Mouse (Mus musculus) intestine, postnatal 0 days (tissue): ENCODE data around the gene Sacm1l. TPM values are rescaled to one million over a fixed set of nuclear protein-coding genes. Genes with fewer than 3 reads are reported as not detected.

Experiments used
- ATAC-seq: fragments of 200-750 bp; cut with Nextera tagmentation; 2 replicates; pipeline ENCODE4 v1.8.0; 2017; ENCODE audit warnings: mild to moderate bottlenecking, moderate TSS enrichment, moderate library complexity
- H3K27ac ChIP-seq: fragments of 300-500 bp; sonication (generic); 2 replicates; pipeline ENCODE4 v1.5.1; 2014; ENCODE audit warnings: mild to moderate bottlenecking, low read depth, low read length, moderate library complexity
- H3K27me3 ChIP-seq: fragments of 300-500 bp; sonication (generic); replicated peaks from 2 replicates; pipeline ENCODE4 v1.6.1; 2014; ENCODE audit warnings: low read length, mixed read lengths; ENCODE audit not compliant: control insufficient read depth, insufficient read depth
- H3K36me3 ChIP-seq: fragments of 300-500 bp; sonication (generic); 2 replicates; pipeline ENCODE4 v1.6.1; 2014; ENCODE audit warnings: mild to moderate bottlenecking, moderate library complexity; ENCODE audit not compliant: control insufficient read depth, insufficient read depth
- H3K4me1 ChIP-seq: fragments of 300-500 bp; sonication (generic); replicated peaks from 2 replicates; pipeline ENCODE4 v1.6.1; 2014; ENCODE audit warnings: antibody characterized with exemption, low read length, mixed read lengths; ENCODE audit not compliant: control insufficient read depth, insufficient read depth
- H3K4me2 ChIP-seq: fragments of 300-500 bp; sonication (generic); replicated peaks from 2 replicates; pipeline ENCODE4 v1.6.1; 2014; ENCODE audit warnings: low read depth, mild to moderate bottlenecking, moderate library complexity
- H3K4me3 ChIP-seq: fragments of 300-500 bp; sonication (generic); 2 replicates; pipeline ENCODE4 v1.5.1; 2014; ENCODE audit warnings: low read depth, low read length
- H3K9ac ChIP-seq: fragments of 300-500 bp; sonication (generic); 2 replicates; pipeline ENCODE4 v1.6.1; 2014; ENCODE audit warnings: mild to moderate bottlenecking, low read depth, low read length
- H3K9me3 ChIP-seq: fragments of 300-500 bp; sonication (generic); 2 replicates; pipeline ENCODE4 v1.6.1; 2016; ENCODE audit warnings: mixed run types; ENCODE audit not compliant: control insufficient read depth
- CTCF ChIP-seq: sonication (generic); IDR thresholded peaks from 2 replicates; pipeline ENCODE4 v1.5.1; 2016; ENCODE audit warnings: low read depth, mild to moderate bottlenecking, control low read depth, antibody characterized with exemption, moderate library complexity
- WGBS: fragments of 180-500 bp; shearing (Covaris S2); extraction: QIAGEN DNeasy Blood & Tissue Kit; methylation state at CpG from one replicate; pipeline ENCODE4 v1.1.7; 2014; 5-methylcytosine and 5-hydroxymethylcytosine counted together
- polyA plus RNA-seq: library from polyadenylated mRNA; unstranded; fragments of >200 nt; fragmentation: Nextera tagmentation; extraction: Ambion mirVana; gene quantifications from 2 replicates; pipeline ENCODE4 v1.2.1, GENCODE M21; 2015

Gene Sacm1l
- polyA plus RNA-seq, 1 experiment from 2014 or later = 37.3 TPM

- Histone ChIP-seq H3K4me1 (peaks cover 6% of the 10 kb centered on the region; the same call in 1 of the 2 replicates), H3K36me3 (no peaks in the 10 kb centered on the region), H3K4me3 (no peak overlapping the region), H3K27ac (no peak overlapping the region), H3K4me2 (no peak overlapping the region), H3K9me3 (no peaks in the 10 kb centered on the region), H3K27me3 (no peaks in the 10 kb centered on the region), H3K9ac (no peak overlapping the region)
- ATAC-seq = no peak
- TF ChIP-seq CTCF = no peak
- WGBS = 86% methylated on average over 2 of the region's 2 CpGs
Measured at GRCm38 (mm10) chr9:123624741-123625140, 95.2 kb downstream of the Sacm1l start.

DNA sequence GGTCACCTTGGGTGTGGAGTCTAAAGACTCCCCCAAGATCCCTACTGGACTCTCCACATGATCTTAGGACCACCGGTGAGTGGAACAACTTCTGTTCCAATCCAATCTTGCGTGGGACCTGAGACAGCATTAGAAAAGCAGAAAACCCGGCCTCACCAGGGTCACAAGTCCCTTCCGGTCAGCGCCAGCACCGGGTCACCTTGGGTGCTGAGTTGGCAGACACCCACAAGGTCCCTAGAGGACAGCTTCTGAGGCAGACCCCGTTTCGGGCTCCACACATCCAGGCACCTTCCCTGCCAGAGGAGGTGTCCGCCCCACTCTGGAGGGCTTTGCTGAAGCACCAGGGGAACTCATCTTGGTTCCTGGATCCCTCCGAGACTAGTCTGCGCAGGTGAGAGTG lies 96.3 kb downstream of the Sacm1l start:
- Histone ChIP-seq H3K9ac (no peak overlapping the region), H3K27me3 (no peaks in the 10 kb centered on the region), H3K4me3 (no peak overlapping the region), H3K27ac (no peak overlapping the region), H3K4me1 (peaks cover 6% of the 10 kb centered on the region; the same call in 1 of the 2 replicates), H3K4me2 (no peak overlapping the region), H3K36me3 (no peaks in the 10 kb centered on the region), H3K9me3 (no peaks in the 10 kb centered on the region)
- no peak for TF ChIP-seq CTCF
- WGBS = 92% methylated on average over 11 of the region's 11 CpGs
- no peak for ATAC-seq

DNA sequence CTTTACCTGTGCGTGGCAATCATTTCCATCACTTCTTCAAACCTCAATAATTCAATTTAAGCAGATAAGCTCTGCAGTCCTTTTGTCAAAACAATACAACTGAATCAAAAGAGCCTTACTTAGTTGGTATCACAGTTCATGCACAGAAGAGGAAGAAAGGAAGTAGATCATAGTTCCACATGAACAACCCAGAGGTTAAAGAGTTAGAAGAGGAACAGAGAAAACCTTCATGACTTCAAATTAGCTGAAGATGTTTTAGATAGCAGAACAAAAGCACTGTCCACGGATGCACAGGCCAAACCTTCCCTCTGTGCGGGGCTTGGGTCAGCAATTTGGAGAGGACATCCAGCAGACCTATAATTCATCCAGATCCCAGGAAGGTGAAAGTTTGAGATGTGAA lies 102.1 kb downstream of the Sacm1l start:
- H3K9me3 ChIP-seq = no peaks in the 10 kb centered on the region
- H3K4me2 ChIP-seq = no peak overlapping the region
- H3K4me1 ChIP-seq = peaks cover 3% of the 10 kb centered on the region; the same call in 1 of the 2 replicates
- no peak overlapping the region for H3K27ac ChIP-seq
- WGBS = 85% methylated on average over 3 of the region's 3 CpGs
- ATAC-seq = no peak
- no peaks in the 10 kb centered on the region for H3K27me3 ChIP-seq
- TF ChIP-seq CTCF = no peak
- 0 out of 2 replicates have a peak, but pooled peaks cover 1% of the 10 kb centered on the region for H3K36me3 ChIP-seq
- H3K4me3 ChIP-seq = no peak overlapping the region
- H3K9ac ChIP-seq = no peak overlapping the region

- WGBS = 78% methylated on average over 6 of the region's 6 CpGs
- Histone ChIP-seq H3K27me3 (no peaks in the 10 kb centered on the region), H3K36me3 (0 out of 2 replicates have a peak, but pooled peaks cover 4% of the 10 kb centered on the region), H3K27ac (no peak within 1 kb of the TSS), H3K4me1 (peaks cover 3% of the 10 kb centered on the region; the same call in 1 of the 2 replicates), H3K9ac (no peak within 1 kb of the TSS), H3K4me3 (no peak within 1 kb of the TSS), H3K4me2 (no peak within 1 kb of the TSS), H3K9me3 (no peaks in the 10 kb centered on the region)
- TF ChIP-seq CTCF = no peak
- ATAC-seq = no peak
Measured at GRCm38 (mm10) chr9:123632281-123632680, 102.7 kb downstream of the Sacm1l start, which contains the start of gene Slc6a20b. Slc6a20b (minus strand) TSS chr9:123632565.

- no peak overlapping the region for H3K9ac ChIP-seq
- WGBS = 77% methylated on average over 3 of the region's 3 CpGs
- TF ChIP-seq CTCF = no peak
Measured at GRCm38 (mm10) chr9:123632993-123633392, 103.4 kb downstream of the Sacm1l start.

GRCm38 (mm10) chr9:123636771-123637170 lies 107.2 kb downstream of the Sacm1l start:
- Histone ChIP-seq H3K36me3 (0 out of 2 replicates have a peak, but pooled peaks cover 4% of the 10 kb centered on the region), H3K4me3 (no peak overlapping the region), H3K27me3 (no peaks in the 10 kb centered on the region), H3K4me2 (no peak overlapping the region), H3K27ac (no peak overlapping the region), H3K9ac (no peak overlapping the region), H3K4me1 (peaks cover 3% of the 10 kb centered on the region; the same call in 1 of the 2 replicates), H3K9me3 (no peaks in the 10 kb centered on the region)
- 70% methylated on average over 5 of the region's 5 CpGs for WGBS
- TF ChIP-seq CTCF = no peak
- no peak for ATAC-seq

More at GRCm38 (mm10) chr9:123632993-123633392, 103.4 kb downstream of the Sacm1l start:
- Histone ChIP-seq H3K9me3 (no peaks in the 10 kb centered on the region), H3K27ac (no peak overlapping the region), H3K4me3 (no peak overlapping the region), H3K36me3 (0 out of 2 replicates have a peak, but pooled peaks cover 4% of the 10 kb centered on the region), H3K27me3 (no peaks in the 10 kb centered on the region), H3K4me2 (no peak overlapping the region), H3K4me1 (peaks cover 3% of the 10 kb centered on the region; the same call in 1 of the 2 replicates)
- no peak for ATAC-seq
